Mouse (Mus musculus) T-helper 17 cell (primary cell): ENCODE results near the gene Ncbp1.

Experiments
- in situ Hi-C, 2 experiments: fragments of 300-600 bp; cut with MboI, MseI; formaldehyde crosslinking; loops; 1 replicate in 1 of 2; 2 replicates in 1 of 2; pipeline ENCODE4 v1.15.1; 2025; ENCODE audit warnings: high pct_unique_total_duplicates in 2 of 2

Ncbp1 gene

GRCm38 (mm10) chr4:46196513-46196912 is 58.1 kb downstream of the Ncbp1 start:
- in situ Hi-C loops: loop anchor here in 1 of 2 experiments (10.0 kb wide), 1 partner anchor 298 kb away; no protein-coding TSS in a partner anchor

DNA sequence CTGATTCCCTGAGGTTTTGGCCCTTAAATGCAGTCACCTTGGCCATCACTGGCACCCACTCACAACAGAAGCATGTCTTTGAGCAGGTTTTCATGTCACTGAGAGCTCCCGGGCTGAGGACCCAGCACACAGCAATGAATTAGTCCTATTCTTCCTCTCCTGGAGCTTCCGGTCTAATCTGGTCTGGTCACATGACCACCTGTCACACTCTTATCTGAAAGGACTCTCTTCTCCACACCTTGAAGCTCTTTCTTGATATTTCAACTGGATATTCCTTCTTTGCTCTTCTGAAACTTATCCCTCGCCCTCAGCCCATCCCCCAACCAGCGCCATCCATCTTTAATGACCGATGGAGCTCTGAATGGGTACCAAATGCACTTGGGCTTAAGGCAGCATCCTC is 59.7 kb downstream of the Ncbp1 start:
- in situ Hi-C loops: loop anchor here in 1 of 2 experiments (10.0 kb wide), 1 partner anchor 297 kb away; no protein-coding TSS in a partner anchor

DNA sequence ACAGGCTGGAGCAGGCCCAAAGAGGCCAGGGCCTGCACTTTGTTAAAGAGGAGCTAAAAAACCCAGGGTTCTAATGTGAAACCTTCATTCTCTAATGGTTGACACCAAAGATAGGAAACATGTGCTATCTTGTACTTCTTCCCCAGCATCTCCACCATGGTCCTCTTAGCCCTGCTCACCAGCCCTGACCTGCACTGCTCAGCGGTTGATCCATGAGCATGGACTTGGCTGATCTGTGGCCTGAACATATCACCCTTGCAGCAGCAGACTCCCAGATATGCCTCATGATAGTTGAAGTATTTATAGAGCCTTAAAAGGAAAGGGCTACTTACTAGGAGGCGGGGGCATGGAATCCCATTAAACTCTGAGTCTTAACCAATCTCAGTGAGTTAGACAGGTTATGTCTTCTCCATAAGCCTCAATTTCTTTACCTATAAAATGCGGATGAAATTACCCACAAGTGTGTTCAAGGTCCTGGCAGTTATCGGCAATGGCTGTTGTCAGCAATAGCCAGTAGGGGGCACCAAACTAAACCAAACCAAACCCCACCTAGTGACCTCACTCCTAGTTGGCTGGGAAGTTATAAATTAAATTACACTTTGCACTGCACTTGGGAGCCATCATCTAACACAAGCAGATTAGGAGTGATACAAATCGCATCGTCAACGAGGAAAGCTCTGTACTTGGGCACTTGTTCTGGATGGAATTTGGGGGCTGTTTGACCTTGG is 63.6 kb downstream of the Ncbp1 start:
- in situ Hi-C loops: loop anchor here (25.0 kb wide), 1 partner anchor 160 kb away; no protein-coding TSS in a partner anchor

DNA sequence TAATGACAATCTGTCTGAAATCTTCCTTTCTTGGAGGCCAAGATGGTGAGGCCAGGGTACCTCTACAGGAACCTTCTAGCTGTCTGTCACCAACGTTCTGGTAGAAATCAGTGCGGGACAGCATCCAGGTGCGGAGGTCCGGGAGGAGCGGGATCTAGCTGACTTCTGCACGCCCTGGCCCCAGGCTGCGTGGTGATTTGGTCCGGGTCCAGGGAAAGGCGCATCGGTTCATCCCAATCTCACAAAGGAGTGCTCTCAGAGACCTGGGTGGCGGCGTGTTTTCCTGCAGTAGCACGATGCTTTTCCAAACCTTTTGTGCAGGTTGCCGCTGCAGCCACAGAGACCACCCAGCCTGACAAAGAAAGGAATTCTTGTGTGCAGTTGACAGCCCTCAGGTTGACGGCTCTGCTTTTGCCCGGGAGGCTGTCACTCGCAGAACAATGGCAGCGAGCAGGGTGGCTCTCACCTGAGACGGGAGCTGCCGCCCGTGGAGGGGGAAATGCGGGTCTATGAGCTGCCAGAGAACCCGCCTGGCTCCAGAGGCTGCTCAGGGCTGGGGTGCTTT is 64.2 kb downstream of the Ncbp1 start:
- in situ Hi-C loops: loop anchor here (25.0 kb wide), 1 partner anchor 160 kb away; no protein-coding TSS in a partner anchor

- in situ Hi-C loops: loop anchor here (25.0 kb wide), 1 partner anchor 141 kb away; no protein-coding TSS in a partner anchor
Observed at GRCm38 (mm10) chr4:46221090-46221489, 82.7 kb downstream of the Ncbp1 start.
